Mouse (Mus musculus): ENCODE data around the gene Zscan4-ps2.
"Not testable (repeated sequence)": the region's sequence is repeated elsewhere in the genome, so short reads cannot be mapped to it uniquely, and the experiment has no call there.

Zscan4-ps2 gene

GRCm38 (mm10) chr7:11514010-11514409 is at the start of gene Zscan4-ps2:
Gene Zscan4-ps2 (plus strand): TSS chr7:11514310.
- not testable (repeated sequence) for DNase-seq

All from thymus, postnatal 25 days (tissue).